Mouse (Mus musculus): Measurements from ENCODE around the gene Wdr31.

GRCm38 (mm10) chr4:62429616-62430015, 41.1 kb downstream of the Wdr31 start:
- no peak for TF ChIP-seq EP300 (IDR thresholded peaks at IDR 0.05; ENCODE audit: low read length)
- no peak for TF ChIP-seq POLR2A (IDR thresholded peaks at IDR 0.05; ENCODE audit: low read depth, low read length)
